Mouse (Mus musculus): ENCODE results near the gene 4930595D18Rik.

DNA sequence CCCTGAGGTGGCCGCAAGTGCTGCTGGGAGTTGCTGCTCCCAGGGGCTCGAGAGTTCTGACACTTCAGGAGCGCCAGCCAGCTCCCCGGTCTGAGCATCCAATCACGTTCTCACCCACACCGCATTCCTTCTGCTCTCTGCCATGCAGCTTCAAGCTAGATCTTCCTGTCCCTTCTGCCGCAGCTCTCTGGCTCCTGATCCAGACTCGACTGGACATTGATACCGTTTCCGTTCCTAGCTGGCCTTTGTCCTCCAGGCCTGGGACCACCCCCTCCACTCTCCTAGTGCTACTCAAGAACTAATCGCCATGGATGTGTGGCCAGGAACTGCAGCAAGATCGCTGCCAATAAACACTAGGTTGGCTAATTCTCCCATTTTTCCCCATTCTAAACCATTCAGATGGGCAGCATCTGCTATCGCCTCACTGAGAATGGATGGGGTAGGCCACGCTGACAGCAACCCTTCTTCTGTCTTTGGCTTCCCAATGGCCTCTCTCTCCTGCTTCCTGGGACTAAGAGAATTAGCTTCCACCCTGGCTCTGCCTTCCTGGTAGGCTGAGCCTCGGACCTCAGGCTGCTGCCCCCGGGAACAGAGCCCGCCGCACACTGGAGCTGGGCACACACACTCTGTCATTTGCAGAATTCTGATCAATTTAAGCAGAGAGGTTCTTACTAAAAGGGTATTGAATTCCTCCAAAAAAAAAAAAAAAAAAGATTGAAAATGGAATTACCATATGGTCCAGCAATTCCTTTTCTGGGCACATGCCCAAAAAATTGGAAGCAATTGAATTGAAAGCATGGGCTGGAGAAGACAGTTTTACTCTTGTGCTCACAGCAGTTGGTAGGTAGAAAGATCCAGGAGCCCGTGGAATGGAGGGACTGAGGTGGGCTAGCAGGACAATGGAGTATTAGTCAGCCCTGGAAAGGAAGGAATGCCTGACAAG, 49.2 kb downstream of the 4930595D18Rik start:
- TF ChIP-seq POLR2A (IDR thresholded peaks at IDR 0.05; ENCODE audit: insufficient read length, low read depth) (no peak), CEBPB (IDR thresholded peaks at IDR 0.05; ENCODE audit: insufficient read depth, poor library complexity, severe bottlenecking) (no peak), MYOD1 (IDR thresholded peaks at IDR 0.05; ENCODE audit: control insufficient read depth in 1 of 3, insufficient read length in 2 of 3, low read depth in 2 of 3) (no peak), REST (IDR thresholded peaks at IDR 0.05; ENCODE audit: insufficient read depth, insufficient read length) (no peak), POLR2AphosphoS2 (IDR thresholded peaks at IDR 0.05; ENCODE audit: insufficient read length, low read depth) (no peak), MAX (IDR thresholded peaks at IDR 0.05; ENCODE audit: low read depth) (no peak), SRF (IDR thresholded peaks at IDR 0.05; ENCODE audit: control insufficient read depth, insufficient read length, low read depth) (no peak), E2F4 (IDR thresholded peaks at IDR 0.05; ENCODE audit: insufficient read depth) (no peak), MYOG (IDR thresholded peaks at IDR 0.05; ENCODE audit: control insufficient read depth in 1 of 3, insufficient read depth in 1 of 3, insufficient read length in 2 of 3, low read depth in 2 of 3) (no peak), TCF12 (IDR thresholded peaks at IDR 0.05; ENCODE audit: insufficient read depth, poor library complexity, severe bottlenecking) (no peak), USF1 (IDR thresholded peaks at IDR 0.05; ENCODE audit: low read depth) (no peak)

Data from myocyte (in vitro differentiated cells).